Mouse (Mus musculus) kidney, postnatal 25 days (tissue): ENCODE results near the gene Phka2.

ENCODE experiments used
- DNase-seq, 2 experiments: peaks; one replicate each; pipeline ENCODE4 v3.0.0; 2021; ENCODE audit warnings: mixed read lengths in 2 of 2

Phka2 gene

GRCm38 (mm10) chrX:160601053-160601452 is 99.1 kb downstream of the Phka2 start:
- peak; percentile 46 to 57 for DNase-seq

- DNase-seq: no peak
These were observed 100.8 kb downstream of the Phka2 start for GRCm38 (mm10) chrX:160602770-160603169.

GRCm38 (mm10) chrX:160603316-160603715 is 101.3 kb downstream of the Phka2 start:
- DNase-seq: no peak

DNA sequence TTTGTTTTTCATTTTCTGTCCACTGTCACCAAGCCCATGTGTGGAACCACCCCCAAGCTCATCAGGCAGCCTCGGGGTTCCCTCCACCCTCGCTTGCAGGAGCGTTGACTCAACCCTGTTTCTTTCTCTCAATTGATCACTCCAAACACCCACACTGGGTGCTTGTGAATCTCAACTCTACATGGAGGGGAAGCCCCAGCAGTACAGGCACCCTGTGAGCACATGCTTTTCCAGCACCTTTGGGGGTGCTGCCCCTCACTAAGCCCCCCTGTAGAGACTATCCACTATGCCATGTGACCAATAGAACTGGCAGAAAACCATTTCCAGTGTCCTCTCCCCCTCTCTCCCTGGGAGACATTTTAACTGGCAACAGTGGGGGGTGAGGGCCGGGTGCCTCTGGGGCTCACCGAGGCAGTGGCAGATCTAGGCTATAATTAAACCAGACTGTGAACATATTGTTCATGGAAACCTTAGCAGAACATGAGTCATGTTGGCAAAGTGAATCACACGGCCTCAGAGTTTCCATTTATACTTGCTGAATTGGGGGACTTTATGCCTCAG is 102.1 kb downstream of the Phka2 start:
- DNase-seq: no peak

- peak in 1 of 2 experiments; percentile 61 for DNase-seq
These were observed 107.9 kb downstream of the Phka2 start for GRCm38 (mm10) chrX:160609849-160610248.

DNA sequence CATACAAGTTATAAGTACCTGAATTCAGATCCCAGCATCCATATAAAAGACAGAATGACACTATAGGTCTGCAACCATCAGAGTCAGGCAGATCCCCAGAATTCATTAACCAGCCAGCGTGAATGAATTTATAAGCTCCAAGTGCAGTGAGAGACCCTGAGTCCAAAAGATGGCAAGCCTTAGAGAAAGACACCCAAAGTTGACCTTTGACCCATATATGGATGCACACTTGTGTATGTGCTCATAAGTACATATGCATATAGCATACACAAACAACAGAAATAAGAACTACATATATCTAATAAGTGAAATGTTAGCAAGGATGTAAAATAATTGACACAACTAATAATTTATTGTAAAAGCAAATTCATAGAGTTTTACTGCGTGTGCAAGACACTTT is 108.5 kb downstream of the Phka2 start:
- DNase-seq: no peak

GRCm38 (mm10) chrX:160610882-160611644 is 109.1 kb downstream of the Phka2 start:
- no peak for DNase-seq
